Mouse (Mus musculus) hindbrain, embryonic 12.5 days (tissue): ENCODE data around the gene Zxdc. TPM values are rescaled to one million over a fixed set of nuclear protein-coding genes. Genes with fewer than 3 reads are reported as not detected.

Experiments used
- ATAC-seq: fragments of 200-750 bp; cut with Nextera tagmentation; 2 replicates; pipeline ENCODE4 v1.8.0; 2017; ENCODE audit warnings: moderate TSS enrichment; ENCODE audit not compliant: low FRiP score
- H3K27ac ChIP-seq: fragments of 300-500 bp; sonication (generic); 2 replicates; pipeline ENCODE4 v1.5.1; 2016; ENCODE audit warnings: mild to moderate bottlenecking
- H3K27me3 ChIP-seq: fragments of 300-500 bp; sonication (generic); 2 replicates; pipeline ENCODE4 v1.6.1; 2016; ENCODE audit warnings: mild to moderate bottlenecking
- H3K36me3 ChIP-seq: fragments of 300-500 bp; sonication (generic); 2 replicates; pipeline ENCODE4 v1.6.1; 2016; ENCODE audit warnings: mild to moderate bottlenecking
- H3K4me1 ChIP-seq: fragments of 300-500 bp; sonication (generic); 2 replicates; pipeline ENCODE4 v1.6.1; 2016
- H3K4me2 ChIP-seq: fragments of 300-500 bp; sonication (generic); replicated peaks from 2 replicates; pipeline ENCODE4 v1.6.1; 2016; ENCODE audit warnings: mild to moderate bottlenecking
- H3K4me3 ChIP-seq: fragments of 300-500 bp; sonication (generic); 2 replicates; pipeline ENCODE4 v1.5.1; 2016; ENCODE audit warnings: mild to moderate bottlenecking
- H3K9ac ChIP-seq: fragments of 300-500 bp; sonication (generic); 2 replicates; pipeline ENCODE4 v1.6.1; 2016; ENCODE audit warnings: mild to moderate bottlenecking, moderate library complexity
- H3K9me3 ChIP-seq: fragments of 300-500 bp; sonication (generic); replicated peaks from 2 replicates; pipeline ENCODE4 v1.6.1; 2016; ENCODE audit warnings: mild to moderate bottlenecking
- WGBS: fragments of 180-500 bp; shearing (Covaris S2); methylation state at CpG from one replicate; pipeline ENCODE4 v1.1.7; 2016; 5-methylcytosine and 5-hydroxymethylcytosine counted together
- polyA plus RNA-seq: library from polyadenylated mRNA; unstranded; fragments of >200 nt; fragmentation: Nextera tagmentation; extraction: Ambion mirVana; gene quantifications from 2 replicates; pipeline ENCODE4 v1.2.1, GENCODE M21; 2016

Zxdc gene
- polyA plus RNA-seq, 1 experiment from 2014 or later: 16.4 TPM

GRCm38 (mm10) chr6:90348500-90348899 lies 20.8 kb upstream of the Zxdc start:
- no peak overlapping the region for H3K4me2 ChIP-seq
- no peaks in the 10 kb centered on the region for H3K9me3 ChIP-seq
- no peak overlapping the region for H3K4me3 ChIP-seq
- no peaks in the 10 kb centered on the region for H3K27me3 ChIP-seq
- H3K4me1 ChIP-seq: no peaks in the 10 kb centered on the region
- H3K27ac ChIP-seq: no peak overlapping the region
- no peak for ATAC-seq
- no peak overlapping the region for H3K9ac ChIP-seq
- 90% methylated on average over 4 of the region's 4 CpGs for WGBS
- H3K36me3 ChIP-seq: no peaks in the 10 kb centered on the region

GRCm38 (mm10) chr6:90350011-90350410 lies 19.3 kb upstream of the Zxdc start:
- Histone ChIP-seq H3K9me3 (no peaks in the 10 kb centered on the region), H3K27ac (no peak overlapping the region), H3K4me1 (no peaks in the 10 kb centered on the region), H3K36me3 (no peaks in the 10 kb centered on the region), H3K9ac (no peak overlapping the region), H3K4me2 (no peak overlapping the region), H3K4me3 (no peak overlapping the region), H3K27me3 (no peaks in the 10 kb centered on the region)
- no peak for ATAC-seq
- WGBS: 60% methylated on average over 2 of the region's 2 CpGs

- Histone ChIP-seq H3K9me3 (no peaks in the 10 kb centered on the region), H3K27me3 (no peaks in the 10 kb centered on the region), H3K4me1 (peaks cover 11% of the 10 kb centered on the region), H3K4me3 (no peak overlapping the region), H3K27ac (no peak overlapping the region), H3K36me3 (no peaks in the 10 kb centered on the region), H3K9ac (no peak overlapping the region), H3K4me2 (no peak overlapping the region)
- ATAC-seq: no peak
- 72% methylated on average over 5 of the region's 5 CpGs for WGBS
Measured at GRCm38 (mm10) chr6:90358142-90358541, 11.2 kb upstream of the Zxdc start.

GRCm38 (mm10) chr6:90359445-90359844 lies 9.8 kb upstream of the Zxdc start:
- Histone ChIP-seq H3K4me1 (peaks cover 11% of the 10 kb centered on the region), H3K36me3 (no peaks in the 10 kb centered on the region), H3K9me3 (no peaks in the 10 kb centered on the region), H3K27me3 (no peaks in the 10 kb centered on the region), H3K27ac (no peak overlapping the region), H3K9ac (no peak overlapping the region), H3K4me3 (no peak overlapping the region), H3K4me2 (no peak overlapping the region)
- WGBS: 61% methylated on average over 2 of the region's 2 CpGs
- no peak for ATAC-seq

GRCm38 (mm10) chr6:90360024-90360781 lies 9.1 kb upstream of the Zxdc start:
- Histone ChIP-seq H3K36me3 (no peaks in the 10 kb centered on the region), H3K27ac (0 out of 2 replicates have a peak overlapping the region, but pooled peaks have one; percentile 17), H3K4me3 (no peak overlapping the region), H3K27me3 (no peaks in the 10 kb centered on the region), H3K4me2 (no peak overlapping the region), H3K9ac (no peak overlapping the region), H3K9me3 (no peaks in the 10 kb centered on the region), H3K4me1 (peaks cover 11% of the 10 kb centered on the region)
- no peak for ATAC-seq
- WGBS: 55% methylated on average over 7 of the region's 7 CpGs

GRCm38 (mm10) chr6:90360922-90361614 lies 8.2 kb upstream of the Zxdc start:
- Histone ChIP-seq H3K4me2 (no peak overlapping the region), H3K9ac (no peak overlapping the region), H3K4me1 (peaks cover 11% of the 10 kb centered on the region), H3K27me3 (no peaks in the 10 kb centered on the region), H3K27ac (no peak overlapping the region), H3K9me3 (no peaks in the 10 kb centered on the region), H3K36me3 (no peaks in the 10 kb centered on the region), H3K4me3 (no peak overlapping the region)
- no peak for ATAC-seq
- WGBS: 92% methylated on average over 6 of the region's 6 CpGs

- H3K27me3 ChIP-seq: no peaks in the 10 kb centered on the region
- H3K4me1 ChIP-seq: peaks cover 11% of the 10 kb centered on the region
- H3K27ac ChIP-seq: no peak overlapping the region
- H3K36me3 ChIP-seq: no peaks in the 10 kb centered on the region
- whole genome bisulfite sequencing: 84% methylated on average over 5 of the region's 5 CpGs
- H3K9me3 ChIP-seq: no peaks in the 10 kb centered on the region
- no peak overlapping the region for H3K4me3 ChIP-seq
- no peak for ATAC-seq
- H3K4me2 ChIP-seq: no peak overlapping the region
- no peak overlapping the region for H3K9ac ChIP-seq
Measured at GRCm38 (mm10) chr6:90363301-90363700, 6.0 kb upstream of the Zxdc start.

GRCm38 (mm10) chr6:90369725-90370553 lies 647 bp downstream of the Zxdc start:
- H3K27ac ChIP-seq: peak overlapping the region; percentile 88
- ATAC-seq: peak; percentile 90
- peaks cover 17% of the 10 kb centered on the region for H3K36me3 ChIP-seq
- WGBS: under 1% methylated on average over 91 of the region's 98 CpGs
- peak overlapping the region; percentile 97 for H3K4me3 ChIP-seq
- H3K4me2 ChIP-seq: peak overlapping the region; percentile 98
- peak overlapping the region; percentile 92 for H3K9ac ChIP-seq
- H3K4me1 ChIP-seq: peaks cover 25% of the 10 kb centered on the region
- no peaks in the 10 kb centered on the region for H3K27me3 ChIP-seq
- no peaks in the 10 kb centered on the region for H3K9me3 ChIP-seq

- no peak overlapping the region for H3K4me2 ChIP-seq
- H3K9ac ChIP-seq: no peak overlapping the region
- no peak overlapping the region for H3K4me3 ChIP-seq
- H3K27me3 ChIP-seq: no peaks in the 10 kb centered on the region
- H3K4me1 ChIP-seq: peaks cover 25% of the 10 kb centered on the region
- H3K9me3 ChIP-seq: no peaks in the 10 kb centered on the region
- no peak overlapping the region for H3K27ac ChIP-seq
- peaks cover 50% of the 10 kb centered on the region for H3K36me3 ChIP-seq
- no peak for ATAC-seq
- WGBS: 88% methylated on average over 4 of the region's 4 CpGs
Measured at GRCm38 (mm10) chr6:90374647-90375046, 5.4 kb downstream of the Zxdc start.

- peaks cover 81% of the 10 kb centered on the region for H3K36me3 ChIP-seq
- peaks cover under 1% of the 10 kb centered on the region; the same call in 1 of the 2 replicates for H3K4me1 ChIP-seq
- no peak overlapping the region for H3K4me2 ChIP-seq
- H3K9me3 ChIP-seq: no peaks in the 10 kb centered on the region
- no peak overlapping the region for H3K9ac ChIP-seq
- H3K27ac ChIP-seq: no peak overlapping the region
- no peak for ATAC-seq
- H3K4me3 ChIP-seq: no peak overlapping the region
- 91% methylated on average over 2 of the region's 2 CpGs for WGBS
- H3K27me3 ChIP-seq: no peaks in the 10 kb centered on the region
Measured at GRCm38 (mm10) chr6:90377708-90378107, 8.4 kb downstream of the Zxdc start.

GRCm38 (mm10) chr6:90381465-90381864 lies 12.2 kb downstream of the Zxdc start:
- H3K27ac ChIP-seq: no peak overlapping the region
- H3K27me3 ChIP-seq: no peaks in the 10 kb centered on the region
- WGBS: 92% methylated on average over 2 of the region's 2 CpGs
- H3K4me1 ChIP-seq: no peaks in the 10 kb centered on the region
- peaks cover 84% of the 10 kb centered on the region for H3K36me3 ChIP-seq
- H3K4me3 ChIP-seq: no peak overlapping the region
- H3K9ac ChIP-seq: no peak overlapping the region
- H3K4me2 ChIP-seq: no peak overlapping the region
- H3K9me3 ChIP-seq: no peaks in the 10 kb centered on the region
- no peak for ATAC-seq

GRCm38 (mm10) chr6:90390629-90391028 lies 21.3 kb downstream of the Zxdc start:
- peaks cover 39% of the 10 kb centered on the region for H3K36me3 ChIP-seq
- no peaks in the 10 kb centered on the region for H3K4me1 ChIP-seq
- 82% methylated on average over 4 of the region's 4 CpGs for WGBS
- H3K9me3 ChIP-seq: no peaks in the 10 kb centered on the region
- H3K9ac ChIP-seq: no peak overlapping the region
- no peak overlapping the region for H3K4me2 ChIP-seq
- no peak overlapping the region for H3K4me3 ChIP-seq
- H3K27ac ChIP-seq: no peak overlapping the region
- no peak for ATAC-seq
- H3K27me3 ChIP-seq: no peaks in the 10 kb centered on the region
